Mouse (Mus musculus): ENCODE data around the gene Nmrk1. TPM values are rescaled to one million over a fixed set of nuclear protein-coding genes. Genes with fewer than 3 reads are reported as not detected.

Gene Nmrk1
- polyA plus RNA-seq, 1 experiment from 2014 or later: 13.1 TPM

DNA sequence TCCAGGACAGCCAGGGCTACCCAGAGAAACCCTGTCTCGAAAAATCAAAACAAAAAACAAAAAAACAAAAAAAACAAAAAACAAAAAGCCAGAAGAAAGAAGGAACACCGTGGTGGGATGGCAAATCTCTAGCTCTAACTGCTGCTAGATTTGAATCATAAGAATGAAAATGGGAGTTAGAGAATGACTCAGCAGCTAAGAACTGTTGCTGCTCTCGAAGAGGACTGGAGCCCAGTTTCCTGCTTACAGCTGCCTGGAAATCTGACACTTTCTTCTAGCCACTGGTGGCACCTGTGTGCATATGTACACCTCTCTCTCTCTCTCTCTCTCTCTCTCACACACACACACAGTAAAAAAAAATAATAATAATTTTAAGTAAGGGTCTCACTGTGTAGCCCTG is 14.6 kb downstream of the Nmrk1 start:
- Histone ChIP-seq H3K9me3 (no peaks in the 10 kb centered on the region), H3K9ac (no peak overlapping the region)
- 77% methylated on average over 3 of the region's 3 CpGs for WGBS

DNA sequence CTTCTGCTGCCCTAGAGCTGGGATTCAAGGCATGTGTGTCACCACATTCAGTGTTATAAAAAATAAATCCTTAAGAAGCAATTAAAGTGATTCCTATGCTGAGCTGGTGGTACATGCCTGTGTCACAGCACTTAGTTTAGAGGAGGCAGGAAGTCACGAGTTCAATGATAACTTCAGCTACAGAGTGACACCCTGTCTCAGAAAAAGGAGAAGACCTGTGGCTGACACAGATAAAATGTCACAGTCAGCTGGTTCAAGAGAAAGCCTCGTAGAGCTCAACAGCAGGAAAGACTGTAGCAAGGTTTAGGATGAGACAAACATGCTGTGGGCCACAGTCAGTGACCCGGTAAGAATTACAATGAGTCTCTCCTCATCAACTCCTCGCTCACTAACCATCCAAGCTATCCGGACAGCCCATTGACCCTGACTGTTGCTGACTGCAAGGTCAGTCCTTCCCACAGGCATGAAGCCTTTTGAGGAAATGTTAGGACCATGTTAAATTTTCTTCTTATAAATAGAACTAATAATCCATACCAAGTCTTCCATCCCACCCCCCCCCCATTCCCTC is 15.2 kb downstream of the Nmrk1 start:
- Histone ChIP-seq H3K9me3 (no peaks in the 10 kb centered on the region), H3K9ac (no peak overlapping the region), H3K27me3 (replicated peaks) (no peaks in the 10 kb centered on the region), H3K36me3 (no peaks in the 10 kb centered on the region), H3K4me3 (no peak overlapping the region), H3K4me1 (no peaks in the 10 kb centered on the region), H3K4me2 (replicated peaks) (no peak overlapping the region), H3K27ac (no peak overlapping the region)
- 72% methylated on average over 5 of the region's 5 CpGs for WGBS
- no peak for ATAC-seq (ENCODE audit: low FRiP score, low read depth)

More for the DNA sequence above, 14.6 kb downstream of the Nmrk1 start:
- no peak overlapping the region for H3K4me2 ChIP-seq (replicated peaks)
- H3K36me3 ChIP-seq: no peaks in the 10 kb centered on the region
- no peaks in the 10 kb centered on the region for H3K4me1 ChIP-seq
- no peak for ATAC-seq (ENCODE audit: low FRiP score, low read depth)
- H3K4me3 ChIP-seq: no peak overlapping the region
- H3K27me3 ChIP-seq (replicated peaks): no peaks in the 10 kb centered on the region
- H3K27ac ChIP-seq: no peak overlapping the region

- H3K4me1 ChIP-seq: no peaks in the 10 kb centered on the region
- ATAC-seq (ENCODE audit: low FRiP score, low read depth): no peak
- no peaks in the 10 kb centered on the region for H3K9me3 ChIP-seq
- H3K27me3 ChIP-seq (replicated peaks): no peaks in the 10 kb centered on the region
- WGBS: 86% methylated on average over 9 of the region's 9 CpGs
- no peak overlapping the region for H3K9ac ChIP-seq
- H3K36me3 ChIP-seq: no peaks in the 10 kb centered on the region
- no peak overlapping the region for H3K4me2 ChIP-seq (replicated peaks)
- no peak overlapping the region for H3K4me3 ChIP-seq
- H3K27ac ChIP-seq: no peak overlapping the region
Observed at GRCm38 (mm10) chr19:18647775-18648557, 16.2 kb downstream of the Nmrk1 start.

DNA sequence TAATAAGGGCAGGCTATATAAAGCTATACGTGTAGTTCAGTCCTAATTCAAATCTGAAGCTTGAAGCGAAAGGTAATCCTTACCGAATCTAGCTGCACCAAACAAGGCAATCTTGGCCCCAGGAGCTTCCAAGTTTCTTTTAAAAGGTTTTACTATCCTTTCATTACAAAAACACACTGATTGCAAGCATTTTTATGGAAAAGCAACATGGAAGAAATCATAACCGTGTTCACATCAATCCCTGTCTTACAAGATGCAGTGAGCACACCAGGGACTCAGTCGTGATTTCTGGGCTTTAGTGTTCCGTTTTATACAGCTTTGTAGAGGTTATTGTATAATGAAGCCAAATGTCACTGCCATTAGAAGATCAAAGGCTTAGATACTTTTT is 16.8 kb downstream of the Nmrk1 start:
- no peak for ATAC-seq (ENCODE audit: low FRiP score, low read depth)
- H3K4me2 ChIP-seq (replicated peaks): no peak overlapping the region
- no peaks in the 10 kb centered on the region for H3K27me3 ChIP-seq (replicated peaks)
- H3K36me3 ChIP-seq: no peaks in the 10 kb centered on the region
- WGBS: 85% methylated on average over 6 of the region's 6 CpGs
- no peak overlapping the region for H3K27ac ChIP-seq
- H3K9ac ChIP-seq: no peak overlapping the region
- H3K4me3 ChIP-seq: no peak overlapping the region
- no peaks in the 10 kb centered on the region for H3K4me1 ChIP-seq
- no peaks in the 10 kb centered on the region for H3K9me3 ChIP-seq

GRCm38 (mm10) chr19:18649955-18650354 is 18.2 kb downstream of the Nmrk1 start:
- ATAC-seq (ENCODE audit: low FRiP score, low read depth): no peak
- Histone ChIP-seq H3K27me3 (replicated peaks) (no peaks in the 10 kb centered on the region), H3K9me3 (no peaks in the 10 kb centered on the region), H3K27ac (no peak overlapping the region), H3K4me2 (replicated peaks) (no peak overlapping the region), H3K4me3 (no peak overlapping the region), H3K9ac (no peak overlapping the region), H3K4me1 (no peaks in the 10 kb centered on the region), H3K36me3 (no peaks in the 10 kb centered on the region)
- WGBS: 88% methylated on average over 4 of the region's 4 CpGs

- H3K9me3 ChIP-seq: no peaks in the 10 kb centered on the region
- no peak for ATAC-seq (ENCODE audit: low FRiP score, low read depth)
- 78% methylated on average over 6 of the region's 6 CpGs for whole genome bisulfite sequencing
Observed at GRCm38 (mm10) chr19:18650473-18650872, 18.7 kb downstream of the Nmrk1 start.

DNA sequence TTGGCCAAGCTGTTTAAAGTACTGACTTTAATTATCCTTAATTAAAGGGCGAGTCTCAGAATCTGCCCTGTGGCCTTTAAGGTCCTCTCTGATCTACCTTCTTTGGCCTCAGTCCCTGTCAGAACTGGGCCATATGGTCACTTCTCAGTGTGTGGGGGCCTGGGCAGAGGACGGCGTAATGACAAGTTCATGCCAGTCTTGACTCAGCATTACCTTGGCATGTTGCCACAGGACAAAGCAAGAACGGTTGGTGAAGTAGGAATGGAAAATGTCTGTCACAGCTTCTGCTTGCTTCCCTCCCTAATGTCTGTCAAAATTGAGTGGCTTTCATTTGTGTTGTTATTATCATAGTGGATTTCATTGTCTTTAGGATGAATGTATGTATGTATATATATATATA is 20.8 kb downstream of the Nmrk1 start:
- Histone ChIP-seq H3K9me3 (no peaks in the 10 kb centered on the region), H3K4me2 (replicated peaks) (no peak overlapping the region), H3K36me3 (no peaks in the 10 kb centered on the region), H3K9ac (no peak overlapping the region), H3K27ac (no peak overlapping the region), H3K27me3 (replicated peaks) (no peaks in the 10 kb centered on the region), H3K4me1 (no peaks in the 10 kb centered on the region), H3K4me3 (no peak overlapping the region)
- WGBS: 83% methylated on average over 4 of the region's 4 CpGs
- no peak for ATAC-seq (ENCODE audit: low FRiP score, low read depth)

More at GRCm38 (mm10) chr19:18650473-18650872, 18.7 kb downstream of the Nmrk1 start:
- no peak overlapping the region for H3K27ac ChIP-seq
- H3K27me3 ChIP-seq (replicated peaks): no peaks in the 10 kb centered on the region
- no peaks in the 10 kb centered on the region for H3K36me3 ChIP-seq
- H3K4me1 ChIP-seq: no peaks in the 10 kb centered on the region
- H3K9ac ChIP-seq: no peak overlapping the region
- no peak overlapping the region for H3K4me3 ChIP-seq
- H3K4me2 ChIP-seq (replicated peaks): no peak overlapping the region

DNA sequence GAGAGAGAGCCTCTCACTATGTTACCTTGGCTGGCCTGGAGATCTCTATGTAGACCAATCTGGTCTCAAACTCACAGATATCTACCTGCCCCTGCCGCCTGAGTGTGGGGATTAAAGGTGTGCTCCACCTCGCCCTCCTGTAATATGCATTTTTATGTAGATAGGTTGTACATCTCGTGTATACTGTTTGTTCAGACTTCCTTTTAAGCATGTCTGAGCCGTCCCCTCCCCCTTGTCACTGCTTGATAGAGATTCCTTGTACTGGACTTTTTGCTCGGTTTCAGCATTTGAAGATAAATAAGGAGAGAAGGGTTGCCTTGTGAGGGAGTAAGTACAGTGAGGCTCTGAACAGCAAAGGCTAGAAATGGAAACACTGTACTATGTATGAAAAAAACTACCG is 21.3 kb downstream of the Nmrk1 start:
- Histone ChIP-seq H3K9ac (no peak overlapping the region), H3K36me3 (no peaks in the 10 kb centered on the region), H3K27me3 (replicated peaks) (no peaks in the 10 kb centered on the region), H3K4me1 (no peaks in the 10 kb centered on the region), H3K4me3 (no peak overlapping the region), H3K4me2 (replicated peaks) (no peak overlapping the region), H3K9me3 (no peaks in the 10 kb centered on the region), H3K27ac (no peak overlapping the region)
- WGBS: 90% methylated on average over 6 of the region's 6 CpGs
- no peak for ATAC-seq (ENCODE audit: low FRiP score, low read depth)

DNA sequence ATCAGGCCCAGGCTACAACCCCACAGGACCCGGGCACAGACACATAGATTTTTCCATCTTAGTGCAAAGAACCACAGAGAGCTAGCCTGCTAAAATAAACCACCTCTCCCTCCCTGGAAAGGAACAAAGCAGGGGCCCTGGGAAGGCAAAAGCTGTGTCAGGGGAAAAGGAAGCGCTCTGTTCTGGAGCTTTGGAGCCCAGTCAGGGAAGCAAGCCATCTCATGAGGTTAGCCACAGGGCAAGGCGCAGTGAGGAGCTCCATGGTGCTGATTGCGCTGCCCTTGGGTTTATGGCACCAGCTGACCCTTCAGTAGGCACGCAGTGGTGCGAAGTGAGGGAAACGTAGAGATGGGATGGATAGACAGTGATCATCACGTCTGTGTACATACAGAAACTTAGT is 22.6 kb downstream of the Nmrk1 start:
- no peak overlapping the region for H3K27ac ChIP-seq
- no peak for ATAC-seq (ENCODE audit: low FRiP score, low read depth)
- no peaks in the 10 kb centered on the region for H3K36me3 ChIP-seq
- no peak overlapping the region for H3K4me3 ChIP-seq
- 84% methylated on average over 8 of the region's 8 CpGs for WGBS
- no peaks in the 10 kb centered on the region for H3K27me3 ChIP-seq (replicated peaks)
- H3K9me3 ChIP-seq: no peaks in the 10 kb centered on the region
- H3K4me1 ChIP-seq: no peaks in the 10 kb centered on the region
- H3K4me2 ChIP-seq (replicated peaks): no peak overlapping the region
- no peak overlapping the region for H3K9ac ChIP-seq

DNA sequence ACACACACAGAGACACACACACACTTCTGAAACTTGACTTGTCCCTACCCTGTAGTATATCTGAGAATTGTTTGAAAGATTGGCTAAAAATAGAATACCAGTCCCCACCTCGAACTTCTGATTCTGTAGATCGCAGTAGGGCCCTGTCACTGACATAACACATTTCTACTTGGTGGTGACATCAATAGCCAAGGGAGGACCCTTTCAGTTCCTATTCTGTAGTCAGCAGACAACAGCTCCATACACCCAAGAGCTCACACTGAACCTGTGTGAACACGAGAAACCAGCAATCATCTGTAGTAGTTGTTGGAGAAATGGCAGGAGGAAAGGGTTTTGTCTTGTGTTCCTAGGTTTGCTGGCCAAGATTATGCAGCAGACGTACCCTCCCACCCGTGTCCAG is 23.2 kb downstream of the Nmrk1 start:
- Histone ChIP-seq H3K9ac (no peak overlapping the region), H3K4me2 (replicated peaks) (no peak overlapping the region), H3K4me3 (no peak overlapping the region), H3K4me1 (no peaks in the 10 kb centered on the region), H3K27ac (no peak overlapping the region), H3K27me3 (replicated peaks) (no peaks in the 10 kb centered on the region), H3K9me3 (no peaks in the 10 kb centered on the region), H3K36me3 (no peaks in the 10 kb centered on the region)
- no peak for ATAC-seq (ENCODE audit: low FRiP score, low read depth)
- 88% methylated on average over 5 of the region's 5 CpGs for WGBS

DNA sequence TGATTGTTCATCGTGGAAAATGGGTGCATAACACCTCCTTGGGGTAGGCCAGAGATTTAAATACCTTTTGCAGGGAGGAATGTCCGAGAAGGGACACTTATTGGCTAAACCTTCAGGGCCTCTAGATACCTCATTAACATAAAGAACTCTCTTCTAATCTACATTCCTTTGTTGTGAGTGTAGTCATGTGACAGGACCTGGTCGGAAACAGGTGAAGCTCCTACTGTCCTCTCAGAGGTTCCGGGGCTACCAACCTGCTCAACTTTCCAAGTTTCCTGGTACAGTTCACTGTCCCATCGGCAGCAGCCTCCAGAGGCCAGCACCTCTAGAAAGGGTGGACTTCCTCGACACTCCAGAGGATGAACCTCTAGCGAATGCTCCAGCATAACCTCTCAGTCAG is 24.2 kb downstream of the Nmrk1 start:
- Histone ChIP-seq H3K27ac (no peak overlapping the region), H3K4me2 (replicated peaks) (no peak overlapping the region), H3K9ac (no peak overlapping the region), H3K36me3 (no peaks in the 10 kb centered on the region), H3K4me3 (no peak overlapping the region), H3K9me3 (no peaks in the 10 kb centered on the region), H3K27me3 (replicated peaks) (no peaks in the 10 kb centered on the region), H3K4me1 (no peaks in the 10 kb centered on the region)
- WGBS: 83% methylated on average over 7 of the region's 7 CpGs
- ATAC-seq (ENCODE audit: low FRiP score, low read depth): no peak

DNA sequence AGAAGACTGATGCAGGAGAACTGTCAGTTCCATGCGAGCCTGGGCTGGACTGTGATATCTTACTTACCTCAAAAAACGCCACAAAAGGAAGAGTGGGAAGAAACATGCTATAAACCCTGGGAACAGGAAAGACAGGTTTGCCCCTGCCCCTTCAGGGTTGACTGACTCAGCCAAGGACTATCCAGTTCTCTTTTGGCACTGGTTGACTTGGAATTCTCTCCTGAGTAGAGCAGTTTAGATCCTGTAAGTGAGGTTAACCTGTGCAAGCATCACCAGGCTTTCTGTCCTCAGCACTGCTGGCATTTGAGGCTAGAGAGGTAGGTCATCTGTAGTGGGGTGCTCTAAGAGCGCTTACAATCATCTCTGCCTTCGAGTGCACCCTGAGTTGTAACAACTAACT is 26.7 kb downstream of the Nmrk1 start:
- Histone ChIP-seq H3K9ac (no peak overlapping the region), H3K27ac (no peak overlapping the region), H3K4me1 (no peaks in the 10 kb centered on the region), H3K4me2 (replicated peaks) (no peak overlapping the region), H3K27me3 (replicated peaks) (no peaks in the 10 kb centered on the region), H3K9me3 (no peaks in the 10 kb centered on the region), H3K4me3 (no peak overlapping the region), H3K36me3 (no peaks in the 10 kb centered on the region)
- no peak for ATAC-seq (ENCODE audit: low FRiP score, low read depth)
- 69% methylated on average over 4 of the region's 4 CpGs for WGBS

DNA sequence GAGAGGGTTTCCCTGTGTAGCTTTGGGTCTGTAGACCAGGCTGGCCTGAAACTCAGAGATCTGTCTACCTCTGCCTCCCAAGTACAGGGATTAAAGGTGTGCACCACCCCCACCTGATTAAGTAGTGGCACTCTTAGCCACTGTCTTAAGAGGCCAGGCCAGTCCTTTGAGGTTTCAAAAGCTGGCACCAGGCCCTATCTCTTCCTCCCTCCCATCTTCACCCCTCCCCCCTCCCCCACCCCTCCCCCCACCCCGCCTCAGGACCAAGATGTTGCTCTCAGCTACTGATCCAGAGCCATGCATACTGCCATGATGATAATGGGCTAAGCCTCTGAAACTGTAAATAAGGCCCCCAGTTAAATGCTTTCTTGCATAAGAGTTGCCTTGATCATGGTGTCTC is 27.6 kb downstream of the Nmrk1 start:
- ATAC-seq (ENCODE audit: low FRiP score, low read depth): no peak
- Histone ChIP-seq H3K4me1 (no peaks in the 10 kb centered on the region), H3K27ac (no peak overlapping the region), H3K36me3 (no peaks in the 10 kb centered on the region), H3K9me3 (no peaks in the 10 kb centered on the region), H3K9ac (no peak overlapping the region), H3K4me2 (replicated peaks) (no peak overlapping the region), H3K4me3 (no peak overlapping the region), H3K27me3 (replicated peaks) (no peaks in the 10 kb centered on the region)
- WGBS: no CpG with 5 or more reads among the region's 1 CpGs
